Mouse (Mus musculus) liver, adult 2 months (tissue): ENCODE data around the gene Plekhd1. TPM values are rescaled to one million over a fixed set of nuclear protein-coding genes. Genes with fewer than 3 reads are reported as not detected.

Source experiments
- DNase-seq: peaks from one replicate; pipeline ENCODE4 v3.0.0-alpha.2; 2011; ENCODE audit warnings: low read depth, low spot score; ENCODE audit errors: extremely low read depth
- H3K27ac ChIP-seq: fragments of 200-500 bp; replicated peaks from 2 replicates; pipeline ENCODE4 v1.5.1; 2012; ENCODE audit warnings: low read depth, mild to moderate bottlenecking, control low read depth, inconsistent platforms, low read length; ENCODE audit not compliant: insufficient read depth
- H3K27me3 ChIP-seq: fragments of 200-500 bp; 2 replicates; pipeline ENCODE4 v1.6.1; 2012; ENCODE audit warnings: mild to moderate bottlenecking, moderate library complexity, low read length, inconsistent platforms; ENCODE audit not compliant: control insufficient read depth, insufficient read depth
- H3K36me3 ChIP-seq: fragments of 200-500 bp; 2 replicates; pipeline ENCODE4 v1.6.1; 2012; ENCODE audit warnings: low read length, inconsistent platforms; ENCODE audit not compliant: control insufficient read depth, insufficient read depth
- H3K4me1 ChIP-seq: fragments of 200-500 bp; 2 replicates; pipeline ENCODE4 v1.6.1; 2011; ENCODE audit warnings: low read length; ENCODE audit not compliant: control insufficient read depth, insufficient read depth
- H3K4me3 ChIP-seq: fragments of 200-500 bp; 2 replicates; pipeline ENCODE4 v1.5.1; 2011; ENCODE audit warnings: low read depth, mild to moderate bottlenecking, control low read depth, low read length, moderate library complexity; ENCODE audit not compliant: insufficient read depth
- H3K79me2 ChIP-seq: fragments of 200-500 bp; 2 replicates; pipeline ENCODE4 v1.6.1; 2012; ENCODE audit warnings: inconsistent platforms, mild to moderate bottlenecking, low read length, moderate library complexity; ENCODE audit not compliant: control insufficient read depth, insufficient read depth
- H3K9ac ChIP-seq: fragments of 200-500 bp; 2 replicates; pipeline ENCODE4 v1.6.1; 2012; ENCODE audit warnings: low read depth, mild to moderate bottlenecking, control low read depth, inconsistent platforms, low read length
- CTCF ChIP-seq: fragments of 200-500 bp; IDR thresholded peaks from 2 replicates; pipeline ENCODE4 v1.5.1; 2011; ENCODE audit warnings: low read depth, low read length, control low read depth
- POLR2A ChIP-seq: fragments of 200-500 bp; IDR thresholded peaks from 2 replicates; pipeline ENCODE4 v1.6.1; 2011; ENCODE audit warnings: low read length, control low read depth; ENCODE audit not compliant: insufficient read depth; ENCODE audit errors: extremely low read depth
- WGBS: fragments of 180-500 bp; shearing (Covaris S2); methylation state at CpG from one replicate; pipeline ENCODE4 v1.1.7; 2018; 5-methylcytosine and 5-hydroxymethylcytosine counted together
- polyA plus RNA-seq: library from polyadenylated mRNA; depleted of rRNA; stranded (reverse); fragments of >200 nt; gene quantifications from 2 replicates; pipeline ENCODE4 v1.2.3, GENCODE M21; 2012
- total RNA-seq: library from RNA; depleted of rRNA; stranded (reverse); fragments of >200 nt; gene quantifications from 2 replicates; pipeline ENCODE4 v1.2.3, GENCODE M21; 2014

The Plekhd1 gene
- total and polyA plus RNA-seq, 2 experiments: not detected

GRCm38 (mm10) chr12:80706208-80706914 lies 14.0 kb downstream of the Plekhd1 start:
- Histone ChIP-seq H3K9ac (no peak overlapping the region), H3K36me3 (no peaks in the 10 kb centered on the region), H3K4me1 (peaks cover 7% of the 10 kb centered on the region; the same call in 1 of the 2 replicates), H3K27me3 (no peaks in the 10 kb centered on the region), H3K4me3 (no peak overlapping the region), H3K79me2 (no peaks in the 10 kb centered on the region), H3K27ac (no peak overlapping the region)
- no peak for TF ChIP-seq POLR2A
- peak; percentile 18; the same call in 1 of the 2 replicates for TF ChIP-seq CTCF
- DNase-seq: peak; percentile 17
- WGBS: 36% methylated on average over 11 of the region's 11 CpGs

- H3K4me3 ChIP-seq: no peak overlapping the region
- DNase-seq: peak; percentile 48
- no peak overlapping the region for H3K9ac ChIP-seq
- no peaks in the 10 kb centered on the region for H3K79me2 ChIP-seq
- H3K36me3 ChIP-seq: no peaks in the 10 kb centered on the region
- WGBS: 14% methylated on average over 6 of the region's 6 CpGs
- H3K27me3 ChIP-seq: no peaks in the 10 kb centered on the region
- H3K27ac ChIP-seq: no peak overlapping the region
- peaks cover 7% of the 10 kb centered on the region; the same call in 1 of the 2 replicates for H3K4me1 ChIP-seq
- TF ChIP-seq CTCF (no peak), POLR2A (no peak)
These were observed 14.7 kb downstream of the Plekhd1 start for GRCm38 (mm10) chr12:80706915-80707604.

- H3K79me2 ChIP-seq: no peaks in the 10 kb centered on the region
- no peak overlapping the region for H3K27ac ChIP-seq
- H3K27me3 ChIP-seq: no peaks in the 10 kb centered on the region
- no peak for DNase-seq
- H3K36me3 ChIP-seq: no peaks in the 10 kb centered on the region
- WGBS: 70% methylated on average over 6 of the region's 6 CpGs
- no peak overlapping the region for H3K4me3 ChIP-seq
- no peaks in the 10 kb centered on the region for H3K4me1 ChIP-seq
- TF ChIP-seq CTCF (no peak), POLR2A (no peak)
- H3K9ac ChIP-seq: no peak overlapping the region
These were observed 23.5 kb downstream of the Plekhd1 start for GRCm38 (mm10) chr12:80715915-80716314.

- no peaks in the 10 kb centered on the region for H3K4me1 ChIP-seq
- WGBS: 57% methylated on average over 2 of the region's 2 CpGs
- H3K4me3 ChIP-seq: no peak overlapping the region
- no peak for TF ChIP-seq POLR2A
- no peak for TF ChIP-seq CTCF
- H3K27me3 ChIP-seq: no peaks in the 10 kb centered on the region
- DNase-seq: no peak
- no peaks in the 10 kb centered on the region for H3K36me3 ChIP-seq
- H3K79me2 ChIP-seq: no peaks in the 10 kb centered on the region
- H3K9ac ChIP-seq: no peak overlapping the region
- H3K27ac ChIP-seq: no peak overlapping the region
These were observed 26.8 kb downstream of the Plekhd1 start for GRCm38 (mm10) chr12:80719141-80719540.

GRCm38 (mm10) chr12:80720507-80720906 lies 28.1 kb downstream of the Plekhd1 start:
- Histone ChIP-seq H3K4me1 (peaks cover 2% of the 10 kb centered on the region), H3K4me3 (no peak overlapping the region), H3K36me3 (no peaks in the 10 kb centered on the region), H3K27me3 (no peaks in the 10 kb centered on the region), H3K9ac (no peak overlapping the region), H3K27ac (no peak overlapping the region), H3K79me2 (no peaks in the 10 kb centered on the region)
- WGBS: 84% methylated on average over 12 of the region's 12 CpGs
- TF ChIP-seq POLR2A (no peak), CTCF (no peak)
- DNase-seq: no peak

GRCm38 (mm10) chr12:80721458-80721857 lies 29.1 kb downstream of the Plekhd1 start:
- no peak overlapping the region for H3K9ac ChIP-seq
- no peak for DNase-seq
- no peaks in the 10 kb centered on the region for H3K27me3 ChIP-seq
- no peaks in the 10 kb centered on the region for H3K36me3 ChIP-seq
- WGBS: 87% methylated on average over 15 of the region's 15 CpGs
- no peak overlapping the region for H3K4me3 ChIP-seq
- no peak for TF ChIP-seq POLR2A
- TF ChIP-seq CTCF: no peak
- no peaks in the 10 kb centered on the region for H3K79me2 ChIP-seq
- H3K4me1 ChIP-seq: peaks cover 2% of the 10 kb centered on the region
- no peak overlapping the region for H3K27ac ChIP-seq
